Mouse (Mus musculus): ENCODE data around the gene Ftl1.
"Not testable (repeated sequence)": the region's sequence is repeated elsewhere in the genome, so short reads cannot be mapped to it uniquely, and the experiment has no call there.

Gene Ftl1

GRCm38 (mm10) chr7:45476453-45476852 is 16.8 kb upstream of the Ftl1 start:
- DNase-seq (ENCODE audit: low read depth) = no peak

- DNase-seq (ENCODE audit: low read depth) = no peak
These were observed 15.7 kb upstream of the Ftl1 start for GRCm38 (mm10) chr7:45475291-45475969.

- peak; percentile 88 for DNase-seq (ENCODE audit: low read depth)
These were observed 11.2 kb upstream of the Ftl1 start for GRCm38 (mm10) chr7:45470869-45471268.

- DNase-seq (ENCODE audit: low read depth) = no peak
These were observed 7.5 kb upstream of the Ftl1 start for GRCm38 (mm10) chr7:45467090-45467670.

- DNase-seq (ENCODE audit: low read depth) = peak; percentile 97
These were observed 6.8 kb upstream of the Ftl1 start, which contains the start of gene Bax for GRCm38 (mm10) chr7:45466283-45467089. Gene Bax, minus strand, starts transcription at chr7:45466898.

- no peak for DNase-seq (ENCODE audit: low read depth)
These were observed 5.9 kb upstream of the Ftl1 start for GRCm38 (mm10) chr7:45465549-45465948.

- no peak for DNase-seq (ENCODE audit: low read depth)
These were observed 5.4 kb upstream of the Ftl1 start for GRCm38 (mm10) chr7:45465112-45465511.

GRCm38 (mm10) chr7:45463987-45464778 is 4.5 kb upstream of the Ftl1 start:
- no peak for DNase-seq (ENCODE audit: low read depth)

GRCm38 (mm10) chr7:45462868-45463267 is 3.2 kb upstream of the Ftl1 start:
- not testable (repeated sequence) for DNase-seq (ENCODE audit: low read depth)

- no peak for DNase-seq (ENCODE audit: low read depth)
These were observed 2.6 kb upstream of the Ftl1 start for GRCm38 (mm10) chr7:45462325-45462724.

GRCm38 (mm10) chr7:45461781-45462180 is 2.1 kb upstream of the Ftl1 start:
- no peak for DNase-seq (ENCODE audit: low read depth)

GRCm38 (mm10) chr7:45461326-45461725 is 1.6 kb upstream of the Ftl1 start:
- no peak for DNase-seq (ENCODE audit: low read depth)

- DNase-seq (ENCODE audit: low read depth) = peak; percentile 32
These were observed 1.2 kb upstream of the Ftl1 start for GRCm38 (mm10) chr7:45460860-45461314.

GRCm38 (mm10) chr7:45460377-45460776 is 693 bp upstream of the Ftl1 start:
- no peak for DNase-seq (ENCODE audit: low read depth)

GRCm38 (mm10) chr7:45458748-45459563 is 728 bp downstream of the Ftl1 start:
- peak; percentile 91 for DNase-seq (ENCODE audit: low read depth)

- no peak for DNase-seq (ENCODE audit: low read depth)
These were observed 2.3 kb downstream of the Ftl1 start for GRCm38 (mm10) chr7:45457204-45458060.

GRCm38 (mm10) chr7:45456721-45457203 is 2.9 kb downstream of the Ftl1 start:
- DNase-seq (ENCODE audit: low read depth) = no peak

- no peak for DNase-seq (ENCODE audit: low read depth)
These were observed 3.6 kb downstream of the Ftl1 start for GRCm38 (mm10) chr7:45455932-45456696.

- no peak for DNase-seq (ENCODE audit: low read depth)
These were observed 4.7 kb downstream of the Ftl1 start for GRCm38 (mm10) chr7:45454971-45455370.
